Mouse (Mus musculus) thymus, adult 2 months (tissue): Measurements from ENCODE around the gene Mrtfa.

Experiments used
- CTCF ChIP-seq: fragments of 200-500 bp; IDR thresholded peaks from 2 replicates; pipeline ENCODE4 v1.5.1; 2012; ENCODE audit warnings: mild to moderate bottlenecking, control low read depth, low read length, moderate library complexity, borderline replicate concordance; ENCODE audit not compliant: control insufficient read depth, poor library complexity, insufficient read depth; ENCODE audit errors: extremely low read depth
- POLR2A ChIP-seq: fragments of 200-500 bp; IDR thresholded peaks from 2 replicates; pipeline ENCODE4 v1.6.1; 2012; ENCODE audit warnings: mild to moderate bottlenecking, low read length, control low read depth, moderate library complexity; ENCODE audit not compliant: control insufficient read depth, poor library complexity, insufficient read depth; ENCODE audit errors: extremely low read depth

DNA sequence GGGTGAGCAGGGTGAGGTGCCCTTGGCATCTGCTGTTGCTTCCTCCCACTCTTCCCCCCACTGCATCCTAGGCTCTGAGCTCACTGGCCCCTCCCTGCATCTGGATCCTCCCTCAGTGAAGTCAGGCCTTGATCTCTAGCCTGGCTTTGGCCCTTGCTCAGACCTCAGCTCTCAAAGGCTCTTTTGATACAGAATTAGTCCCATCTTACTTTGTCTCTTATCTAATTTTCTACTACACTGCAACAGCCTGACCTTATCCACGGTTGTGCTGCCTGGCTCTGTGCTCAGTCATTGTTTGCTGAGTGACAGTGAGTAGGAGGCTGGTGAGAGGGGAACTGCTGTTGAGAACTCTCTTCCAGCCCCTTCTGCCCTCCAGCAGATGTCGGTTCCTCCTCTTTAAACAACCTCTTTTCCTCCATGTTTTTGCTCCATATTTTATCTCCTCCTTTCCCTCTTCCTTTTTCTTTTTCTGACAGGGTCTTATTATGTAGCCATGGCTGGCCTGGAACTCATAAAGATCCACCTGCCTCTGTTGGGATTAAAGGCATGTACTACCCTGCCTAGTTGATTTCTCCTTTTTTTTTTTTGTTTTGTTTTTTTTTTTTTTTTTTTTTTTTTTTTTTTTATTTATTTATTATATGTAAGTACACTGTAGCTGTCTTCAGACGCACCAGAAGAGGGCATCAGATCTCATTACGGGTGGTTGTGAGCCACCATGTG is 190.0 kb downstream of the Mrtfa start:
- TF ChIP-seq CTCF (no peak), POLR2A (no peak)
